Mouse (Mus musculus) liver, embryonic 14.5 days (tissue): ENCODE data around the gene Akt2. TPM values are rescaled to one million over a fixed set of nuclear protein-coding genes. Genes with fewer than 3 reads are reported as not detected.
A peak's percentile ranks its signal among the peaks of the same experiment; 100 is the strongest.

Experiments used
- ATAC-seq: fragments of 200-750 bp; cut with Nextera tagmentation; 2 replicates; pipeline ENCODE4 v1.8.0; 2017; ENCODE audit warnings: moderate number of reproducible peaks, mild to moderate bottlenecking, moderate library complexity; ENCODE audit not compliant: insufficient read depth
- DNase-seq, 3 experiments: peaks; one replicate each; pipeline ENCODE4 v3.0.0-alpha.2; 2012 to 2013; ENCODE audit warnings: low read depth in 3 of 3, low spot score in 3 of 3
- H3K27ac ChIP-seq: fragments of 300-500 bp; sonication (generic); 2 replicates; pipeline ENCODE4 v1.5.1; 2014; ENCODE audit warnings: moderate library complexity, mild to moderate bottlenecking, control low read depth, inconsistent platforms
- H3K27me3 ChIP-seq: fragments of 300-500 bp; sonication (generic); 2 replicates; pipeline ENCODE4 v1.6.1; 2014; ENCODE audit warnings: mild to moderate bottlenecking, low read length, moderate library complexity; ENCODE audit not compliant: control insufficient read depth, insufficient read depth
- H3K36me3 ChIP-seq: fragments of 300-500 bp; sonication (generic); replicated peaks from 2 replicates; pipeline ENCODE4 v1.6.1; 2014; ENCODE audit warnings: low read depth; ENCODE audit not compliant: control insufficient read depth, insufficient read depth
- H3K4me1 ChIP-seq, 2 experiments: fragments of 200-500 bp in 1 of 2; fragments of 300-500 bp in 1 of 2; sonication (generic) in 1 of 2; replicated peaks; 2 replicates each; pipeline ENCODE4 v1.6.1; 2012 to 2014; ENCODE audit warnings: antibody characterized with exemption in 1 of 2, inconsistent platforms in 1 of 2, low read length in 1 of 2; ENCODE audit not compliant: control insufficient read depth in 2 of 2, insufficient read depth in 2 of 2
- H3K4me2 ChIP-seq: fragments of 300-500 bp; sonication (generic); 2 replicates; pipeline ENCODE4 v1.6.1; 2014; ENCODE audit warnings: low read depth, mild to moderate bottlenecking, control low read depth, moderate library complexity
- H3K4me3 ChIP-seq, 2 experiments: fragments of 200-500 bp in 1 of 2; fragments of 300-500 bp in 1 of 2; sonication (generic) in 1 of 2; 2 replicates each; pipeline ENCODE4 v1.5.1; 2012 to 2014; ENCODE audit warnings: low read depth in 2 of 2, low read length in 2 of 2, mild to moderate bottlenecking in 2 of 2, control low read depth in 1 of 2, inconsistent platforms in 1 of 2, moderate library complexity in 1 of 2; ENCODE audit not compliant: insufficient read depth in 1 of 2
- H3K9ac ChIP-seq: fragments of 300-500 bp; sonication (generic); replicated peaks from 2 replicates; pipeline ENCODE4 v1.6.1; 2014; ENCODE audit warnings: mild to moderate bottlenecking, control low read depth, moderate library complexity
- H3K9me3 ChIP-seq: fragments of 300-500 bp; sonication (generic); 2 replicates; pipeline ENCODE4 v1.6.1; 2016; ENCODE audit warnings: low read length, mixed read lengths; ENCODE audit not compliant: control insufficient read depth
- CTCF ChIP-seq: IDR thresholded peaks from 2 replicates; pipeline ENCODE4 v1.5.1; 2016; ENCODE audit warnings: antibody characterized with exemption, low read depth, control low read depth
- EP300 ChIP-seq: IDR thresholded peaks from 2 replicates; pipeline ENCODE4 v1.6.1; 2016; ENCODE audit warnings: antibody characterized with exemption, low read depth
- WGBS: fragments of 180-500 bp; shearing (Covaris S2); extraction: QIAGEN DNeasy Blood & Tissue Kit; methylation state at CpG from one replicate; pipeline ENCODE4 v1.1.7; 2014; ENCODE audit not compliant: insufficient replicate concordance; 5-methylcytosine and 5-hydroxymethylcytosine counted together
- polyA plus RNA-seq, 2 experiments: library from polyadenylated mRNA; depleted of rRNA in 1 of 2; stranded (reverse) in 1 of 2; unstranded in 1 of 2; fragments of >200 nt; fragmentation: Nextera tagmentation in 1 of 2; extraction: Ambion mirVana in 1 of 2; gene quantifications; 2 replicates each; pipeline versions ENCODE4 v1.2.1 to v1.2.3; 2012 to 2014

Akt2 gene
- polyA plus RNA-seq, 2 experiments: 21.5 to 23.2 TPM

DNA sequence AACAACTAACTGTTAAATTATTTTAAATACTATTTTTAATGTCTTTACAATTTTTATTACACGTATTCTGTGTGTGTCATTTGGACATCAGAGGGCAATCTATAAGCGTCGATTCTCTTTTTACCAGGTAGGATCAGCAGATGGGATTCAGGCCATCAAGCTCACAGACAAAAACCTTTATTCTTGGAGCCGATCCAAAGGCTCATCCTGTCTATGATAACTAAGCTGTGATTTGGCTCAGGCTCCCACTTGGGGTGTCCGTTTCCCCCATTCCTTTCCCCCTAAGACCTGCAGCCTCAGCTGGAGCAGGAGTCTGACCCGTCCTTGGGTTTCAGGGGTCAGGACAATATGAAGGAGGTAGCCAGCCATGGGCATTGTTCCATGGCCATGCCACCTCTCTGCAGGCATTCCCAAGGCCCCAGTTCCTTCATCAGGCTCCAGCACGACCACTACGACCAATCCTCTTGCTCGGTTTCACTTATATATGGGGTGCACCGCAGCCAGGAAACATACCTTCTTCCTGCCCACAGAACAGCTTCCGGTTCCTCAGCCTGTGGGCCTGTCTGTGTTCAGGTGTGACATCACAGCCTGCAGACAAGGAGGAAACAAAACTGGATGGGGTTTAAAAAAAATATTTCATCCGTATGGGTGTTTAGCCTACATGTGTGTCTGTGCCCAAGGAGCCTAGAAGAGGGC, 46.5 kb upstream of the Akt2 start:
- DNase-seq (no peak), ATAC-seq (no peak)
- no peak overlapping the region for H3K9ac ChIP-seq

DNA sequence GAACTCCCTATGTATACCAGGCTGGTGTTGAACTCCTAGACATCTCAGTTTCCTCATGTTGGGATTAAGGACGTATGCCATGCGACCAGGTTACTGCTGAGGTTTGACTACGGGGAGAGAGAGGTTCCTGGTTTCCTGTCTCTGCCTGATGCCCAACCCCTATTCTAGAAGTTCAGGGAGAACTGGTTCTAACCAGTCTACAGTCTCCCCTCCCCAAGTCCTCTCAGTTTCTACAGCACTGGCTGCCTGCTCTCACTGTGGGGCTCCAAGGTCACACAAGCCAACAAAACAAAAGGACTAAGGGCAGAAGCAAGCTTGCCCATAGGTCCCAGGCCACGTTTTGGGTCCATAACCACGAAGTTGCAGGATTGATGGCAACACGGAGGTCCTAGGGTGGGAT, 41.8 kb upstream of the Akt2 start:
- Histone ChIP-seq H3K4me2 (no peak overlapping the region), H3K36me3 (no peaks in the 10 kb centered on the region), H3K9ac (no peak overlapping the region), H3K27ac (no peak overlapping the region), H3K4me3 (no peak overlapping the region), H3K4me1 (peaks cover 10 to 11% of the 10 kb centered on the region in 2 experiments), H3K9me3 (no peaks in the 10 kb centered on the region), H3K27me3 (no peaks in the 10 kb centered on the region)
- TF ChIP-seq EP300: no peak
- no peak for TF ChIP-seq CTCF
- WGBS: 47% methylated on average over 6 of the region's 6 CpGs
- DNase-seq (no peak), ATAC-seq (no peak)

More for the DNA sequence above, 46.5 kb upstream of the Akt2 start:
- no peaks in the 10 kb centered on the region for H3K9me3 ChIP-seq
- no peak overlapping the region for H3K4me2 ChIP-seq
- H3K4me3 ChIP-seq: no peak overlapping the region
- peaks cover 31 to 32% of the 10 kb centered on the region in 2 experiments for H3K4me1 ChIP-seq
- no peak for TF ChIP-seq EP300
- no peak for TF ChIP-seq CTCF
- H3K27me3 ChIP-seq: no peaks in the 10 kb centered on the region
- H3K36me3 ChIP-seq: no peaks in the 10 kb centered on the region; the same call in 1 of the 2 replicates
- H3K27ac ChIP-seq: no peak overlapping the region
- 45% methylated on average over 12 of the region's 12 CpGs for WGBS

DNA sequence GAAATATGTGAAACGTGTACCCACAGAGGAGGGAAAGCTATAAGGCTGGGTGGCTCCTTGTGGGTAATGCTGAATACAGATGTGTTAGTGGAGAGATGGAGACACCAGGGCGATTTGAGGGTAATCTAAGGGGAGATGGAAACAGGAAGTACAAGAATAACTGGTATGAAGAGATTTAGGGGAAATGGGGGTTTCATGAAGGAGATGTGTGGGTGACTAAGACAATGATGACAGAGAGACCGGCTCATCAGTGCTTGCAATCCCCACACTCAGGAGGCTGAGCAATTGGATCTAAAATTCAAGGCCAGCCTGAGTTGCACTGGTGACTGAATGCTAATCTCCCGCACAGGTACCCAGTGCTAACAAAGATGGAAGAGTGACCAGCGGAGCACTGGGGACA, 39.3 kb upstream of the Akt2 start:
- no peak for ATAC-seq
- Histone ChIP-seq H3K4me1 (peaks cover 7 to 11% of the 10 kb centered on the region in 2 experiments), H3K9ac (peak overlapping the region; percentile 85; the same call in 1 of the 2 replicates), H3K4me2 (peak overlapping the region; percentile 93), H3K36me3 (peaks cover 8% of the 10 kb centered on the region), H3K4me3 (peak overlapping the region in 1 of 2 experiments; percentile 95; a peak in 2 of 4 replicates), H3K9me3 (no peaks in the 10 kb centered on the region), H3K27ac (no peak overlapping the region; the same call in 1 of the 2 replicates), H3K27me3 (no peaks in the 10 kb centered on the region)
- 45% methylated on average over 5 of the region's 5 CpGs for WGBS
- TF ChIP-seq EP300 (no peak), CTCF (no peak)
- no peak for DNase-seq

DNA sequence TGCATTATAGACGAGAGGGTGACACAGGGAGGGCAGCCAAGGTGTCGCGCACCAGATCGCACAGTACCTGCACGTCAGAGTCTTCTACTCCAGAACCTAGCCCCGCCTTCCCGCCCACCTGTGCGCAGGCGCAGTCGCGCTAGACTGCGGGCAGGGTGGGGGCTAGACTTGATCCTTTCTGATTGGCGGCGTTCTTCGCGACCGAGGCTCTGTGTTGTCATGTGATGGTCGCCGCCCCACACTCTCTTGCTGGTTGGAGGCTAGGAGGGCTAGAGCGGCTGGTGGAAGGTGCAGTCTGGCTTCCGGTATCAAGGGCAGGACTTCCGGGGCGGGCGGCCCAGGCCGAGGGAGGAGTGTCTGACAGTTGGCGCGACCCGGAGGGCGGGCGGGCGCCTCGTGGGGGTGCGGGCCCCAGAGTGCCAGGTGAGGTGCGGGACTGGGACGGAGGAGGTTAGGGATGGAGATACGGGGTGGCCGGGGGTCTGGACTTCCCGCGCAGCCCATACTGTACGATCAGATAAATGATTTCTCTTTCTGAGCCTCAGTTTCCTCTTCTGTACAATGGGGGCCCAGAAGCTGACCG, 38.3 kb upstream of the Akt2 start, which contains the start of the genes Pld3 and 2310022A10Rik:
TSS of gene Pld3 (minus strand) at position 288 of the 583 bp plus-strand sequence.
TSS of gene 2310022A10Rik (plus strand) at position 303 of the 583 bp plus-strand sequence.
- peak within 1 kb of the TSS; percentile 93 to 95 for H3K4me3 ChIP-seq
- peak within 1 kb of the TSS; percentile 93 for H3K4me2 ChIP-seq
- H3K9ac ChIP-seq: peak within 1 kb of the TSS; percentile 85
- no peaks in the 10 kb centered on the region for H3K9me3 ChIP-seq
- ATAC-seq (peak; percentile 100), DNase-seq (peak; percentile 93 to 95 (median 93))
- no peaks in the 10 kb centered on the region for H3K27me3 ChIP-seq
- peaks cover 8% of the 10 kb centered on the region for H3K36me3 ChIP-seq
- H3K4me1 ChIP-seq: peaks cover 7 to 11% of the 10 kb centered on the region in 2 experiments
- TF ChIP-seq CTCF (no peak), EP300 (no peak; the same call in 1 of the 2 replicates)
- WGBS: under 1% methylated on average over 41 of the region's 41 CpGs
- H3K27ac ChIP-seq: peak within 1 kb of the TSS; percentile 69

DNA sequence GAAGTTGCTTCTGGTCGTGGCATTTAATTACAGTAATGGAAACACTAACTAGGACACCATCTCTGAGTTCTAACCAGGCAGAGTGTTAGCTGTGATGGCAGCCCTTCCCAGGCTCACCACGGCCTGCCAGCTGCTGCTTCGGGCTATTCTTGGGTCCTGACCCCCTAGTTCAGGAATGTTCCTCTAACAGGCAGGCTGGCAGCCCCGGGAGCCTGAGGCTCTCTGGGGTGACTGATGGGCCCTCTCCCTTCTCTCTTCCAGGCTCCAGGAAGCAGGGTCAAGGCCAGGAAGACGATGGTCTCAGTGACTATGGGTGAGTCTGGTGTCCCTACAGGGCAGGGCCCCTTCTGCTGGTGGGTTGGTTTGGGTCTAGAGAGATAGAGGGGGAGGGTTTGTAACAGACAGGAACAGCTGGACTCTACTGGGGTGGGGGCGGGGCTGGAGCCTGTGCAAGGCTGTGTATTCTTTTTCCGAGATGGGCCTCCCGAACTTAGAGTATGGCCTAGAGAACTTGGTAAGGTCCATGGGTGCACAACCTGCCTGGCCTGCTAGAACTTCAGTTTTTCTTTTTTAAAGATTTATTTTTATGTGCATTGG, 31.0 kb upstream of the Akt2 start:
- peaks cover 2 to 3% of the 10 kb centered on the region in 2 experiments; a peak in 2 of 4 replicates for H3K4me1 ChIP-seq
- peaks cover 20% of the 10 kb centered on the region for H3K36me3 ChIP-seq
- H3K9me3 ChIP-seq: no peaks in the 10 kb centered on the region
- no peak overlapping the region for H3K9ac ChIP-seq
- H3K27me3 ChIP-seq: no peaks in the 10 kb centered on the region
- H3K4me3 ChIP-seq: no peak overlapping the region
- no peak for TF ChIP-seq EP300
- no peak for TF ChIP-seq CTCF
- no peak overlapping the region for H3K27ac ChIP-seq
- DNase-seq: no peak
- 38% methylated on average over 8 of the region's 8 CpGs for WGBS
- no peak overlapping the region for H3K4me2 ChIP-seq
- ATAC-seq: no peak
